Mouse (Mus musculus) inflammation-experienced regulatory T-cells (primary cell): ENCODE data around the gene Cemip. TPM values are rescaled to one million over a fixed set of nuclear protein-coding genes. Genes with fewer than 3 reads are reported as not detected.

Source experiments
- polyA plus RNA-seq, 2 experiments: library from polyadenylated mRNA; unstranded; fragments of 100-300 nt; shearing (Covaris generic); gene quantifications; one replicate each; pipeline ENCODE4 v1.2.1; 2017

Cemip gene
- polyA plus RNA-seq, result 1 to 10 TPM in 1 of 2 experiments, under 1 TPM in 1; 0.27 to 2.0 TPM

DNA sequence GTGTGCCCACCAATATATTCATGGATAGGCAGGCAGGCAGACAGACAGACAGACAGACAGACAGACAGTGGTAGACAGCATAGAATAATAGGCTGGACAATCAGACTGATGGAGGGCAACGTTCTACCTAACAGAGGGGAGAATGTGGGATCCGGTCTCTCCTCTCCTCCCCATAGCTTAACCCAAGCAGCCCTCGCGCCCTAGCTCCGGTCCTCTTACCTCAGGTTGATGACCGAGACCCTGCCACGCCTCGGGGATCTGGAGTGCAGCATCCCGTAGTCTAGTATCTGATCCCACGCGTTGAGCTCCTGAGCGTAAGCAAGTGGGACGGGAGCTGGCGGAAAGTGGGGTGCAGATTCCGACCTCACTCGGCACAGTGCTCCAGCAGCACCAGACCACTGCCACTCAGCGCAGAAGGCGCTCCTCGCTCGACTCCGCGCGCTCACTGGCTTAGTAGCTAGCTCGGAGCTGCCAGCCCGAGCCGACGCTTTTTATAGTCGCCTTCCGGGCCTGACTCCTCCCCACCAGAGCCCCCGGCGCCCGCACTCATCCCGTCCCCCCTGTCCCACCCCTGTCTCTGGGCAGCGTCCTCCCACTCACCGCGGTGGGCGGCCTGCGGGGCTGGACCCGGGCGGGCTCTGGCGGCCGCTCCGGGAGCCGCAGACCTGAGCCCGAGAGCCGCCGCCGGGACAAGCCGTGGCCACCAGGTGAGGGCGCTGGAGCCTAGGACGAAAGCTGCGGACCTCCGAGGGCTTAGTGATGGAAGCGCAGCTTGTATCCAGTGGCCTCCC, at the start of gene Cemip:
TSS of gene Cemip (minus strand) at position 464 of the 791 bp plus-strand sequence.

GRCm38 (mm10) chr7:83884021-83884658, 202.2 kb downstream of the Cemip start, which contains the start of the genes Tlnrd1 and Mesd:
Gene Tlnrd1, minus strand, starts transcription at chr7:83884305.
Gene Mesd, plus strand, starts transcription at chr7:83884466.

Other genes starting within 250 kb of the Cemip start
- gene Tlnrd1, start 202.2 kb downstream of the Cemip start, polyA plus RNA-seq, result 10 to 100 TPM in 1 of 2 experiments, 1 to 10 TPM in 1; 6.8 to 11.4 TPM
- gene Mesd, start 202.0 kb downstream of the Cemip start, polyA plus RNA-seq, result 10 to 100 TPM; 55.6 to 62.4 TPM
- gene Abhd17c, start 65.4 kb upstream of the Cemip start, polyA plus RNA-seq, result 10 to 100 TPM; 62.3 to 83.4 TPM